Mouse (Mus musculus) heart, embryonic 16.5 days (tissue): ENCODE data around the gene Disp1. TPM values are rescaled to one million over a fixed set of nuclear protein-coding genes. Genes with fewer than 3 reads are reported as not detected.

ENCODE experiments used
- ATAC-seq: fragments of 200-750 bp; cut with Nextera tagmentation; replicated peaks from 2 replicates; pipeline ENCODE4 v1.8.0; 2017; ENCODE audit warnings: moderate number of reproducible peaks; ENCODE audit not compliant: insufficient read depth, low FRiP score; ENCODE audit errors: extremely low read depth
- H3K27ac ChIP-seq: fragments of 300-500 bp; sonication (generic); 2 replicates; pipeline ENCODE4 v1.5.1; 2014; ENCODE audit warnings: mild to moderate bottlenecking, low read length, control low read depth, moderate library complexity
- H3K27me3 ChIP-seq: fragments of 300-500 bp; sonication (generic); 2 replicates; pipeline ENCODE4 v1.6.1; 2014; ENCODE audit warnings: low read length, mixed read lengths; ENCODE audit not compliant: control insufficient read depth, insufficient read depth
- H3K36me3 ChIP-seq: fragments of 300-500 bp; sonication (generic); 2 replicates; pipeline ENCODE4 v1.6.1; 2014; ENCODE audit not compliant: control insufficient read depth, insufficient read depth
- H3K4me1 ChIP-seq: fragments of 300-500 bp; sonication (generic); 2 replicates; pipeline ENCODE4 v1.6.1; 2014; ENCODE audit warnings: low read length, mixed read lengths; ENCODE audit not compliant: control insufficient read depth, insufficient read depth
- H3K4me2 ChIP-seq: fragments of 300-500 bp; sonication (generic); 2 replicates; pipeline ENCODE4 v1.6.1; 2014; ENCODE audit warnings: low read depth, mild to moderate bottlenecking, control low read depth, low read length
- H3K4me3 ChIP-seq: fragments of 300-500 bp; sonication (generic); 2 replicates; pipeline ENCODE4 v1.5.1; 2014; ENCODE audit warnings: mild to moderate bottlenecking, control low read depth, low read length
- H3K9ac ChIP-seq: fragments of 300-500 bp; sonication (generic); 2 replicates; pipeline ENCODE4 v1.6.1; 2014; ENCODE audit warnings: low read length, control low read depth
- H3K9me3 ChIP-seq: fragments of 300-500 bp; sonication (generic); replicated peaks from 2 replicates; pipeline ENCODE4 v1.6.1; 2016; ENCODE audit warnings: low read length; ENCODE audit not compliant: control insufficient read depth
- WGBS: fragments of 180-500 bp; shearing (Covaris S2); extraction: QIAGEN DNeasy Blood & Tissue Kit; methylation state at CpG from one replicate; pipeline ENCODE4 v1.1.7; 2014; 5-methylcytosine and 5-hydroxymethylcytosine counted together
- polyA plus RNA-seq: library from polyadenylated mRNA; unstranded; fragments of >200 nt; fragmentation: Nextera tagmentation; extraction: Ambion mirVana; gene quantifications from 2 replicates; pipeline ENCODE4 v1.2.1, GENCODE M21; 2015

Gene Disp1
- polyA plus RNA-seq, 1 experiment from 2014 or later, result 10.3 TPM

DNA sequence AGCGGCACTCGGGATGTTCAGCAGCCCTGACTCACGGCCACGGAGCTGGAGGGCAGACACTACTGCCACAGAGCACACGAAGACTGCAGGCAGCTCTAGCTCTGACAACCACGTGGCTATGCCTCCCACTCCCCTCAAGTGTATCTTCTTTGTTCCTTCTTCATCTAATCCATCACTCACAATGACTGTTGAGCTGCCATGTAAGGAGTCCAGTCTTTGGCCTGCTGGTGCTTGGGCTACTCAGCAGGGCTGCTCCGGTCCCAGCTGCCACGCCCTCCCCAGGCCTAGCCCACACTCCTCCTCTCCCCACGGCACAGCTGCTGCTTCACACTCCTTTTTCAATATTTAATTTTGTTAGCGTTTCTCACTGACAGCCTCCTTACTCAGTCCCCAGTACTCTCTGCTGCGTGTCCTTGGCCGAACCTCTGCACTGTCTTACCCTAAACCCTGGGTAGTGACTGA, 70.9 kb downstream of the Disp1 start:
- Histone ChIP-seq H3K9me3 (no peaks in the 10 kb centered on the region), H3K4me1 (peaks cover 35% of the 10 kb centered on the region), H3K9ac (no peak overlapping the region), H3K4me3 (no peak overlapping the region), H3K36me3 (no peaks in the 10 kb centered on the region), H3K27ac (no peak overlapping the region), H3K27me3 (no peaks in the 10 kb centered on the region), H3K4me2 (no peak overlapping the region)
- no peak for ATAC-seq
- WGBS, result 57% methylated on average over 12 of the region's 12 CpGs

DNA sequence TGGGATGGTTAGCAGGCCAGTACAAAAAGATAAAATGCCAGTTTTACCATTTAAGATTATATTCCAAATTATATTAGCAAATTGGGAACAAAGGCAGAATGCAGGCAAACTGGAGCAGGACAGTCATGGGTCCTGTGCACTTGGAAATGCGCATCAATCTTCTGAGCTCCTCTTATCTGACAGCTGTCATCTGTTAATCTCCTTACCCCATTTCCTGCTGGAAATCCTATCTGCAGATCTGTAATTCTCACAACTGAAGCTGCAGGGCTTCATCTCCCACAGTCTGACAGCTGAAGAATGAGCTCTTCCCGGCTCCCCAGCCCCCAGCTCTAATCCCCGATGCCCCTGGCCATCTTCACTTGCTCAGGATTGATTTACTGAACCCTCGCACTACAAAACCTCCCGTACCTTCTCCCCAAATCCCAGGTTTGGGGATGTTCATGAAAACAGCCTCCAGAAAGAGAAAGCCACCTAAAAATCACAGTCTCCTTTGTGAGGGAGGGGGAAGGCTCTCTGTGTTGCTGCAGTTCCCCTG, 71.7 kb downstream of the Disp1 start:
- H3K9ac ChIP-seq, result no peak overlapping the region
- H3K9me3 ChIP-seq, result no peaks in the 10 kb centered on the region
- H3K4me1 ChIP-seq, result peaks cover 30% of the 10 kb centered on the region
- 54% methylated on average over 5 of the region's 5 CpGs for WGBS
- H3K4me3 ChIP-seq, result no peak overlapping the region
- no peak for ATAC-seq
- no peak overlapping the region for H3K4me2 ChIP-seq
- H3K27me3 ChIP-seq, result no peaks in the 10 kb centered on the region
- no peak overlapping the region for H3K27ac ChIP-seq
- H3K36me3 ChIP-seq, result no peaks in the 10 kb centered on the region

DNA sequence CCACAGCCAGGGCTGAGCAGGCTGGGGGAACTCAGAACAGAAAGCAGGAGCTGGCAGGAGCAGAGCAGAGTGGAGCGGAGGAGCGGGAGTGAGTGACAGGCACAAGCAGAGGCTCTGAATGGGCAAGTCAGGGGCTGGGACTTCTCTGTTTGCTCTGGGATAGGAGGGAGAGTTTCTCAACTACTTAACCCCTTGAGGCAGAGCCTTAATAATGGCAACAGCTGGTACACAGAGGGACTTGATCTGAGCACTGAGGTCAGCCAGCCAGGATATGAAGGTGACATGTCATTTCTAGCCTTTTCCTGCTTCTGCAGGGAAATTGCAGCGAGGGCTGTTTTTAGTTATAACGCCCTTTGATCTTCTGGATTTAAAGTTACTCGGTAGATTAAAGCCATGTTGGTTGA, 73.9 kb downstream of the Disp1 start:
- Histone ChIP-seq H3K4me1 (peaks cover 29% of the 10 kb centered on the region), H3K9ac (no peak overlapping the region; the same call in 1 of the 2 replicates), H3K4me2 (peak overlapping the region; percentile 46), H3K27me3 (no peaks in the 10 kb centered on the region), H3K36me3 (no peaks in the 10 kb centered on the region), H3K27ac (no peak overlapping the region), H3K4me3 (no peak overlapping the region), H3K9me3 (no peaks in the 10 kb centered on the region)
- ATAC-seq, result peak; percentile 89
- WGBS, result 15% methylated on average over 5 of the region's 5 CpGs

DNA sequence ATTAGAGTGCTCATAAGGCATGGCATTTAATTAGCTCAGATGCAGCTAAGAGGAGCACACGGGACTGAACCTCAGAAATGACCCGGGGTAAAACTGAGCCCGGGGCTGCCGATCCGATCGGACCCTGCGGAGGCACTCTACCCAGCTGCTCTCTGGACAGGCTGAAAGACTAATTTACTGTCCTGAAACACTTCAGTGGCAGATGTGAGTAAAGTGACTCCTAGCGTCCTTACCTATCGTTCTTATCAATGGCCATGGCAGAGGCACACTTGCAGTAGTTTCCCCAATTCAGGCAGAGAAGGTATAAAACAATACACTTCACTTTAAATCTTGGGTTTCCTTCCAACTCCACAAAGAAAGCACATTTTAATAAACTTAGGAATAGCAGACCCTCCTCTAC, 74.5 kb downstream of the Disp1 start:
- H3K27ac ChIP-seq, result no peak overlapping the region
- 25% methylated on average over 9 of the region's 9 CpGs for WGBS
- peak overlapping the region; percentile 56 for H3K9ac ChIP-seq
- peaks cover 31% of the 10 kb centered on the region for H3K4me1 ChIP-seq
- no peaks in the 10 kb centered on the region for H3K27me3 ChIP-seq
- no peaks in the 10 kb centered on the region for H3K36me3 ChIP-seq
- no peaks in the 10 kb centered on the region for H3K9me3 ChIP-seq
- no peak for ATAC-seq
- peak overlapping the region; percentile 29 for H3K4me3 ChIP-seq
- H3K4me2 ChIP-seq, result peak overlapping the region; percentile 46

DNA sequence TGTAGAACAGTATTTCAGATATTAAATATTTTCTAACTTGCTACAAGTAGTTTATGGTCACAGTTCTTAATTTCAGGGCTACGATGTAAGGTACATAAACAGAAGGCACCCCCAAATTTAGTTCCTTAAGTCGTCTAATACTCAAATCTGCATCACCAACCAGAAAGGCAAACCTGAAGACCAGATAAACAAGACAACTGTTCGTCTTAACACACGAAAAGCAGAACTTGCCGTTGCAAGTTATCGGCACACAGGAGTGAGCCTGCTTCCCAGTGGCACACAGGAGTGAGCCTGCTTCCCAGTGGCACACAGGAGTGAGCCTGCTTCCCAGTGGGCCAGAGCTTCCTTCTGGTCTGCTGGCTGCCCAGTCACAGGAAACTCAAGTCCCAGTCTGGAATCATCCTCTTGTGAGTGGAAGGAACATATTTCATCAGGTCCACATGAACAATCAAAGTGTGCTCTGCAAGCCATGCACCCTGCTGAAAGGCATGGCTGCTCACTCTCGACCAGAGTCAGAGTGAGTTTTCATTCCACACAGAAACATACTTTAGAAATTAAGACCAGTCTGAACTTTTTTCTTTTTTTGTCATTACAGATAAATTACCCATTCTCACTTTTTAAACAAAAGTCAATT, 75.1 kb downstream of the Disp1 start:
- H3K9ac ChIP-seq, result peak overlapping the region; percentile 56; the same call in 1 of the 2 replicates
- H3K4me3 ChIP-seq, result peak overlapping the region; percentile 29
- no peaks in the 10 kb centered on the region for H3K27me3 ChIP-seq
- ATAC-seq, result no peak
- peak overlapping the region; percentile 46 for H3K4me2 ChIP-seq
- WGBS, result 58% methylated on average over 7 of the region's 7 CpGs
- H3K9me3 ChIP-seq, result no peaks in the 10 kb centered on the region
- no peak overlapping the region for H3K27ac ChIP-seq
- H3K36me3 ChIP-seq, result no peaks in the 10 kb centered on the region
- H3K4me1 ChIP-seq, result peaks cover 31% of the 10 kb centered on the region

DNA sequence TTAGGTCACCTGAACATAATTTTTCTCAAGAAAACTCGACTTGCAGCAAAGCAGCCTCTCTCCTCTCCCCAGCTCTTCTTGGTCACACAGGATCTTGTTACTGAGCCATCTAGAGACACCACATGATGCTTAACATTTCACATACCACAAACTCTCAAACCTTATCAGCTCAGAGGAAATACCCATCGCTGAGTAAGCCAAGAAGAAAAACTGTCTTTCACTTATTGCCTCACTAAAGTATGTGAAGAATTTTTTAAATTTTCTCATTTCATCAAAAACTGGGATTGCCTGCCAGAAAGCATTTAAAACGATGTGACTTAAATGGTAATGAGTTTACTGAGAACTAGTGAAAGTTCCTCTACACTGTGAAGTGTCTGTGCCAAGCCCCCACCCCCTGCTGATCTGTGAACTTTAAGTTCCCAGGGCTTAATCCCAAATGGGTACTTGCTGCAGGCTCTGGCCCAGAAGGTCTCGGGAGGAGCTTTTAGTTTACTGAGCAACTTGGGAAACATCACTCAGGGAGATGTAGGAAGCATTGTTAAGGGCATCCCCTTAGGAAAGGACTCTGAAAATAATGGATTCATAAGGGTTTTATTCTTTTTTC, 76.6 kb downstream of the Disp1 start:
- Histone ChIP-seq H3K36me3 (no peaks in the 10 kb centered on the region), H3K4me2 (no peak overlapping the region), H3K27me3 (no peaks in the 10 kb centered on the region), H3K4me3 (no peak overlapping the region), H3K9me3 (no peaks in the 10 kb centered on the region), H3K9ac (no peak overlapping the region), H3K27ac (no peak overlapping the region), H3K4me1 (peaks cover 28% of the 10 kb centered on the region)
- 21% methylated on average over 4 of the region's 4 CpGs for WGBS
- no peak for ATAC-seq

DNA sequence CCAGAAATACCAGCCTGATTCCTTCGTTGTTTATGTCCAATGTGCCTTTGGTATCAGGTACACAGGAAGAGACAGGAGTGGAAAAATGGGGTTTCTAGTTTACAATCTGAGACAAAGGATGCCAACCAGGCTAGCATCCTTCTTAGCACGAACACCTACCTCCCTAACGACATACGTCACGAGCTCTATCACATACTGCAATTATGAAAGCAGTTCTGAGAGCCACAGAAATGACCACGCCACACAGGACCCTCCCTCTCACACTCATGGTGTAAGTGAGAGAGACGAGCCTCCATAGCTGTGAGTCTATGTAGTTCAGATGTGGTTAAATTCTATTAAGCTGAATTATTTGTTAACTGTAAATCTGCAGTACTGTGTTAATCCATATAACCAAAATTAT, 78.1 kb downstream of the Disp1 start:
- no peak overlapping the region for H3K4me2 ChIP-seq
- H3K9ac ChIP-seq, result no peak overlapping the region
- no peak overlapping the region for H3K27ac ChIP-seq
- H3K4me1 ChIP-seq, result peaks cover 23% of the 10 kb centered on the region
- no peaks in the 10 kb centered on the region for H3K9me3 ChIP-seq
- no peak overlapping the region for H3K4me3 ChIP-seq
- H3K27me3 ChIP-seq, result no peaks in the 10 kb centered on the region
- no peak for ATAC-seq
- 75% methylated on average over 7 of the region's 7 CpGs for WGBS
- no peaks in the 10 kb centered on the region for H3K36me3 ChIP-seq

DNA sequence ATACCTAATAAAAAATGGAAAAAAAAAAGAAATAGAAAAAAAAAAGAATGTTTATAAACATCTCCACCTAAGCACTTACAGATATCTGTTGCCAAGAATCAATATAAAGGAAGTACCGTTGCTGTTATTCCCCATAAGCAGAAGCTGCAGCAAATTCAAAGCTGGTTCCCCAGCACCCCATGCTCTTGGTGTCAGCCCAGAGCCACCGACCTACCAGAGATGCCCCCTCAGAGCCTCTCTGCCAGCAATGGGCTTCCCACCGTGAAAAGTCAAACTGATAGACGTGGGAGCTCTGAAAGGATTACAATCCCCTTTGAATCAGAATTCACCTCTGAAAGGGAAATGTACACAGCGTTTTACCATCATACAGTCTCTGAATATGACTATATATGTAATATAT, 78.8 kb downstream of the Disp1 start:
- WGBS, result 65% methylated on average over 5 of the region's 5 CpGs
- no peak for ATAC-seq

DNA sequence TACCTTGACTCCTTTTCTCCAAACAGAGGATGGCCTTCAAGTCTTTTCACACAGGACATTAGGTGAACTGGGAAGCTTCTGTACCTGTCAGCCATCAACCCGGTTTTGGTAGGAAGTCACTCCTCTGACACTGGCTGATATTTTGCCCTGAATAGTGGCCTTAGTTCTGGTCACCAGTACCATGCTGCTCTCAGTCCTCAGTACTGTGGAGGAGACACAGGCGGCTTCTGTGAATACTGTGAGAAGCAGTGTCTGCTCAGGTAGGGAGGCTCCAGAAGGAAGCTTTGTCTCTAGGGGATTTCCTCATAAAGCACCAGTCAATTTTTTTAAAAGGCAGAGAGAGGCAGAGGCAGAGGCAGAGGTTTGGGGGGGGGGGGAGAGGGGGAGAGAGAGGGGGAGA, 80.0 kb downstream of the Disp1 start:
- Histone ChIP-seq H3K9me3 (no peaks in the 10 kb centered on the region), H3K9ac (no peak overlapping the region), H3K27me3 (no peaks in the 10 kb centered on the region), H3K4me1 (peaks cover 15% of the 10 kb centered on the region), H3K4me2 (no peak overlapping the region), H3K4me3 (no peak overlapping the region), H3K27ac (no peak overlapping the region), H3K36me3 (no peaks in the 10 kb centered on the region)
- 58% methylated on average over 2 of the region's 2 CpGs for WGBS
- ATAC-seq, result no peak

More for the DNA sequence above, 78.8 kb downstream of the Disp1 start:
- Histone ChIP-seq H3K27me3 (no peaks in the 10 kb centered on the region), H3K4me1 (peaks cover 21% of the 10 kb centered on the region), H3K4me2 (no peak overlapping the region), H3K9me3 (no peaks in the 10 kb centered on the region), H3K4me3 (no peak overlapping the region), H3K36me3 (no peaks in the 10 kb centered on the region), H3K27ac (no peak overlapping the region), H3K9ac (no peak overlapping the region)
